Mouse (Mus musculus): Measurements from ENCODE around the gene Arnt.
"Not testable (repeated sequence)": the region's sequence is repeated elsewhere in the genome, so short reads cannot be mapped to it uniquely, and the experiment has no call there.

The Arnt gene

GRCm38 (mm10) chr3:95531025-95531424 lies 96.8 kb downstream of the Arnt start:
- DNase-seq, result no peak

GRCm38 (mm10) chr3:95533364-95533763 lies 99.2 kb downstream of the Arnt start:
- DNase-seq, result no peak

- DNase-seq, result no peak
These were observed 100.7 kb downstream of the Arnt start for GRCm38 (mm10) chr3:95534927-95535326.

GRCm38 (mm10) chr3:95538936-95539335 lies 104.7 kb downstream of the Arnt start:
- no peak for DNase-seq

- DNase-seq, result no peak
These were observed 105.6 kb downstream of the Arnt start for GRCm38 (mm10) chr3:95539837-95540236.

GRCm38 (mm10) chr3:95541186-95541585 lies 107.0 kb downstream of the Arnt start:
- DNase-seq, result not testable (repeated sequence)

GRCm38 (mm10) chr3:95542171-95542570 lies 108.0 kb downstream of the Arnt start:
- no peak for DNase-seq

- DNase-seq, result no peak
These were observed 108.8 kb downstream of the Arnt start for GRCm38 (mm10) chr3:95542981-95543380.
